Mouse (Mus musculus) erythroblast, embryonic 14.5 days (primary cell): ENCODE data around the gene Cbx3. TPM values are rescaled to one million over a fixed set of nuclear protein-coding genes. Genes with fewer than 3 reads are reported as not detected.
"Not testable (repeated sequence)": the region's sequence is repeated elsewhere in the genome, so short reads cannot be mapped to it uniquely, and the experiment has no call there.

Source experiments
- H3K27me3 ChIP-seq: 2 replicates; pipeline ENCODE4 v1.6.1; 2012; ENCODE audit warnings: inconsistent platforms; ENCODE audit not compliant: control insufficient read depth
- H3K36me3 ChIP-seq: 2 replicates; pipeline ENCODE4 v1.6.1; 2012; ENCODE audit warnings: mild to moderate bottlenecking, inconsistent platforms; ENCODE audit not compliant: control insufficient read depth
- H3K4me1 ChIP-seq: 2 replicates; pipeline ENCODE4 v1.6.1; 2012; ENCODE audit warnings: inconsistent platforms; ENCODE audit not compliant: control insufficient read depth
- H3K4me3 ChIP-seq: replicated peaks from 2 replicates; pipeline ENCODE3; 2012; ENCODE audit warnings: moderate library complexity, mild to moderate bottlenecking, inconsistent platforms
- H3K9me3 ChIP-seq: 2 replicates; pipeline ENCODE4 v1.6.1; 2012; ENCODE audit warnings: low read length, inconsistent platforms, mixed read lengths; ENCODE audit not compliant: control insufficient read depth
- GATA1 ChIP-seq: IDR thresholded peaks from 2 replicates; pipeline ENCODE4 v1.6.1; 2012; ENCODE audit warnings: low read length, inconsistent platforms, mixed read lengths
- TAL1 ChIP-seq: IDR thresholded peaks from 3 replicates; pipeline ENCODE4 v1.6.1; 2012; ENCODE audit warnings: low read length, inconsistent platforms, mixed read lengths
- polyA plus RNA-seq: library from polyadenylated mRNA; stranded (reverse); fragments of >175 nt; gene quantifications from 2 replicates; pipeline ENCODE4 v1.2.3, GENCODE M21; 2012

The Cbx3 gene
- polyA plus RNA-seq, 1 experiment, result 6.6 TPM

DNA sequence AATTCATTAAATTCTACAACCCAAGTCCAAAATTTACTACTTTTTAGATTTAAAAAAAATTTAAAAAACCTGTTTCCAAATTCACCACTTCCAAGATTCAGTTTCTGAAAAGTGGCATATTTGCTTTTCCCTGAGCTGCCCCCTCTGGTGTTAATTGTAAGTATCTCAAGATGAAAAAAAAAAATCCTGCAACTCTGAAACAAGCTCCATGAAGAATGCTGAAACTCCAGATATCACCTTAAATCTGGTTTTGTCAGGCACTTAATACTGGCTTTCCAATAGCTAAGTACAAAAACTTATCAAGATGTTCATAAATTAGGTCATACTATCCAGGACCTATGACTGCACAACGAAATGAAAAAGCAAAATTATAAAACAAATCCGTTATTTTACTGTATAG is 2.5 kb upstream of the Cbx3 start:
- peaks cover 72% of the 10 kb centered on the region for H3K36me3 ChIP-seq

GRCm38 (mm10) chr6:51468891-51469561 is 1.1 kb upstream of the Cbx3 start:
- Histone ChIP-seq H3K4me3 (peak overlapping the region; percentile 100), H3K9me3 (no peaks in the 10 kb centered on the region), H3K27me3 (no peaks in the 10 kb centered on the region), H3K4me1 (peaks cover 44% of the 10 kb centered on the region), H3K36me3 (peaks cover 72% of the 10 kb centered on the region)
- no peak for TF ChIP-seq GATA1
- no peak for TF ChIP-seq TAL1

More for the DNA sequence above, 2.5 kb upstream of the Cbx3 start:
- H3K27me3 ChIP-seq, result no peaks in the 10 kb centered on the region
- H3K4me3 ChIP-seq, result peak overlapping the region; percentile 100
- TF ChIP-seq GATA1 (no peak), TAL1 (no peak)
- no peaks in the 10 kb centered on the region for H3K9me3 ChIP-seq
- H3K4me1 ChIP-seq, result peaks cover 36% of the 10 kb centered on the region

DNA sequence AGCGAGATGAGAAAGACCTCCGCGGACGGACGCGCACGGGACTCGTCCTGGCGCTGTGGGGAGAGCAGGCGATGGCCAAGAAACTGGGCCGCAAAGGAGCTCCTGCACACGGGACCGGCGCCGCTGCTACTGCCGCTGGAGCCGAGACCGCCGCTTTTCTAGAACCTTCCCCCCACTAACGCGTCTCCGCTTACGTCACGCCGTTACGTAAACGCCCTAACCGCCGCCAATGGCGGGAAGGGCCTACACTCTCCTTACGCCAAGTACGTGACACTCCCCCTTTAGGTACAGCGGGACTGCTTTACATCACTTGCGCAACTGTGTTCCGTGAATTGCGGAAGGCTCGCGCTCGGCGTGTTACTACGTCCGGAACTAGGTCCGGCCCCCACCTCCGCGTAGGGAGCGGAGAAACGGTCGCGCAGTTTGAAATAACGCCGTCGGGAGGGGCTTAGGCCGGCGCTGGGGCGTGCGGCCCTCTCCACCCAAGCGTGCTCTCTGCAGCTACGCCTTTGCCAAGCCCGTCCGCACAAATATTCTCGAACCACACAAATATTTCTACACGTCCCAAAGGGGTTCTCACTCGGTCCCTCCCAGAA is 347 bp upstream of the Cbx3 start, which contains the start of gene Hnrnpa2b1:
TSS of gene Hnrnpa2b1 (minus strand) at position 180 of the 596 bp plus-strand sequence.
- H3K4me1 ChIP-seq, result peaks cover 46% of the 10 kb centered on the region
- H3K27me3 ChIP-seq, result no peaks in the 10 kb centered on the region
- TF ChIP-seq TAL1 (no peak), GATA1 (no peak)
- H3K4me3 ChIP-seq, result peak within 1 kb of the TSS; percentile 100
- H3K36me3 ChIP-seq, result peaks cover 72% of the 10 kb centered on the region
- no peaks in the 10 kb centered on the region for H3K9me3 ChIP-seq

GRCm38 (mm10) chr6:51471179-51471505 is 982 bp downstream of the Cbx3 start:
- H3K4me1 ChIP-seq, result peaks cover 44% of the 10 kb centered on the region
- no peaks in the 10 kb centered on the region for H3K27me3 ChIP-seq
- peaks cover 72% of the 10 kb centered on the region for H3K36me3 ChIP-seq
- no peaks in the 10 kb centered on the region for H3K9me3 ChIP-seq
- no peak for TF ChIP-seq TAL1
- TF ChIP-seq GATA1, result no peak
- peak overlapping the region; percentile 100 for H3K4me3 ChIP-seq

DNA sequence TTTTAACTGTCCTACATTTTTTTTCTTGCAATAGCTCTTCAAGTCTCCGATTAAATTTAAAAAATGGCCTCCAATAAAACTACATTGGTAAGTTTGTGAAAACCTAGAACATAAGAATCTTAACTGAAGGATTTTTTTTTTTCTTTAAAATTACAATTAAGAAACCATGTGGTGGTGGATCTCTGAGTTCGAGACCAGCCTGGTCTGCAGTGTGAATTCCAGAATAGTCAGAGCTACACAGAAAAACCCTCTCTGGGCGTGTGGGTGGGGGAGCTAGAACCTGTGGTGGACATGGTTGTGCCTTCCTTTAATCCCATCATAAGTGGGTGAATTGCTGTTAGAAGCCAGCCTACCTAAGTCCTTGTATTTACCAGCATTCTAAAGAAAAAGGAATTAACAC is 1.6 kb downstream of the Cbx3 start:
- Histone ChIP-seq H3K9me3 (no peaks in the 10 kb centered on the region), H3K36me3 (peaks cover 72% of the 10 kb centered on the region), H3K4me1 (peaks cover 42% of the 10 kb centered on the region), H3K27me3 (no peaks in the 10 kb centered on the region), H3K4me3 (peak overlapping the region; percentile 100)
- TF ChIP-seq TAL1 (no peak), GATA1 (no peak)

DNA sequence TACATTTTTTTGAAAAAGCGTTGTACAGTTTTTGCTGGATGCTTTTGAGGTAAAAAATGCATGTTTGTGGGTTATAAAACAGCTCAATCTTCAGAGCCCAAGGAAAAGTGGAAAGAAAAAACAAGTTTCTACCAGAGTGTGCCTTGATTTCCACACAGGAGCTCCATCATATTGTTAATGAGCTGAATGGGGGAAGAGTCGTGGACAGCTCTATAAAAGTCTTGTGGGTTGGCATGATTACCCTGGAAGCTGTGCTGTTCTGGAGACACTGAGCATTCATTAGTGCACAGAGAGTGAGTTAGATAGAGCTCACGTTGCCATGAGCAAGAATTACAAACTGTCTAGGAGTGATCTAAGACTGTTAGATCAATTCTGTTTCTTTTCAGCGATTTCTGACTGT is 2.1 kb downstream of the Cbx3 start:
- no peaks in the 10 kb centered on the region for H3K27me3 ChIP-seq
- peaks cover 72% of the 10 kb centered on the region for H3K36me3 ChIP-seq
- H3K4me3 ChIP-seq, result peak overlapping the region; percentile 100
- TF ChIP-seq GATA1 (no peak), TAL1 (no peak)
- H3K9me3 ChIP-seq, result no peaks in the 10 kb centered on the region
- H3K4me1 ChIP-seq, result peaks cover 38% of the 10 kb centered on the region

- no peaks in the 10 kb centered on the region for H3K9me3 ChIP-seq
- peak; percentile 25; the same call in 1 of the 3 replicates for TF ChIP-seq TAL1
- TF ChIP-seq GATA1, result 0 out of 2 replicates have a peak, but pooled peaks have one; percentile 3
- H3K36me3 ChIP-seq, result peaks cover 90% of the 10 kb centered on the region
- no peak overlapping the region for H3K4me3 ChIP-seq
- H3K4me1 ChIP-seq, result peaks cover 36% of the 10 kb centered on the region
- H3K27me3 ChIP-seq, result no peaks in the 10 kb centered on the region
These were observed 9.1 kb downstream of the Cbx3 start for GRCm38 (mm10) chr6:51479136-51479731.

DNA sequence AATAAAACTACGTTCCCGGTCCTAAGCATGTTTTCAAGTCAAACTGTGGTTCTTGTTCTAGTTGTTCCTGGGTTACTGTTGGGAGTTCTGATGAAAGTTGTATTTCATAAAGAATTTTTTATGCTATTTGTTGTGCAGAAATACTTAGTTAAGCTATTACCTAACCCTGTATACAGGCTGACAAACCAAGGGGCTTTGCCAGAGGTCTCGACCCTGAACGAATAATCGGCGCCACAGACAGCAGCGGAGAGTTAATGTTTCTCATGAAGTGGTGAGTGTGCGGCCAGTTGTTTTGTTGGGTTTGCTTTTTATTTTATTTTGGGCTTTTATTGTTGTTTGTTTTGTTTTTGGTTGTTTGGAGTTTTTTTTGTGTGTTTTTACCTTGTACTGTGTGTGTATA is 11.4 kb downstream of the Cbx3 start:
- no peak for TF ChIP-seq TAL1
- no peak for TF ChIP-seq GATA1
- H3K9me3 ChIP-seq, result no peaks in the 10 kb centered on the region
- H3K4me3 ChIP-seq, result no peak overlapping the region
- peaks cover 28% of the 10 kb centered on the region for H3K4me1 ChIP-seq
- H3K27me3 ChIP-seq, result no peaks in the 10 kb centered on the region
- H3K36me3 ChIP-seq, result peaks cover 72% of the 10 kb centered on the region

DNA sequence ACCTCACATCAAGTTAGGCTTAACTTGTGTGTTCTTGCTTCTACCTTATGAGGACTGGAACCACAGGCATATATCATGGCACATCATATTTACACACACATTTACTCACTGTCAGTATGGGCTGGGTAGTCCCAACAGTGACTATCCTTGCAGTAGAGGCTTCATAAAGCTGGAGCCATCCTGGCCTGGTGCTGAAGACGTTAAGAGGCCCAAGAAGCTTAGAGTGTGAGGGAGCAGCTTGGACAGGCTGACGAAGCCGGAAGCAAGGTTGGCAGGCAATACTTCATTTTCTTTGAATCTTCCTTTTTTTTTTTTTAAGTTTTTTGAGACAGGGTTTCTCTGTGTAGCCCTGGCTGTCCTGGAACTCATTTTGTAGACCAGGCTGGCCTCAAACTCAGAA is 13.7 kb downstream of the Cbx3 start:
- Histone ChIP-seq H3K9me3 (peaks cover 7% of the 10 kb centered on the region), H3K27me3 (no peaks in the 10 kb centered on the region), H3K4me1 (peaks cover 13% of the 10 kb centered on the region), H3K36me3 (peaks cover 48% of the 10 kb centered on the region), H3K4me3 (no peak overlapping the region)
- TF ChIP-seq GATA1 (no peak), TAL1 (no peak)

GRCm38 (mm10) chr6:51484556-51484955 is 14.4 kb downstream of the Cbx3 start:
- not testable (repeated sequence) for H3K4me1 ChIP-seq, H3K9me3 ChIP-seq, H3K4me3 ChIP-seq, H3K27me3 ChIP-seq
- H3K36me3 ChIP-seq, result peaks cover 42% of the 10 kb centered on the region
